Mouse (Mus musculus): ENCODE measurements at regions not wholly inside any gene's neighbourhood (a gene's known extent, or its start where the extent isn't known, plus 50 kb on each side); places are given as distances from the start of the nearest gene placed in this dataset.

DNA sequence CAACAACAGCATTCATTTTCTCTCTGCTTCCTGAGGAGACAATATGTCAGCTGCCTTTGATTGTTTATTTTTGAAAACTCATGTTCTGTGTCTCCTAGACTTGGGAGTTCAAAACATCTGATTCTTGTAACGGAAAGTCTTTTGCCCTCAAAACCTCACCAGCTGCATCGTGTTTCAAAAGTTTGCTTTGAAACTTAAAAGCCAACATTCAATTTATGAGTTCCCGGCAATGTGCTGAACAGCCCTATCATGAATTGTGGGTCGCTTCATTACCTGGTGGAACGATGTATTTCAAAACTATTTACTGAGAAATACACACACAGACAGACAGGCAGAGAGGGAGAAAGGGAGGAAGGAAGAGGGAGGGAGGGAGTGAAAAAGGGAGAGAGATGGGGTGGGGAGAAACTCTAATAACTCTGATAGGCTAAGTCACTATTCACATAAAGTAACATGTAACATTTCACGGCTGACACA lies 356.3 kb upstream of the Lmcd1 start:
- no peak for TF ChIP-seq CTCF (IDR thresholded peaks at IDR 0.05; ENCODE audit: extremely low read depth, insufficient read depth, insufficient read length, insufficient replicate concordance)
- no peak for TF ChIP-seq POLR2A (IDR thresholded peaks at IDR 0.05; ENCODE audit: low read depth, low read length)

All from spleen, adult 2 months (tissue).